Mouse (Mus musculus) limb, embryonic 14.5 days (tissue): ENCODE measurements around the gene Cntfr. TPM values are rescaled to one million over a fixed set of nuclear protein-coding genes. Genes with fewer than 3 reads are reported as not detected.
"Not testable (repeated sequence)": the region's sequence is repeated elsewhere in the genome, so short reads cannot be mapped to it uniquely, and the experiment has no call there.

Experiments
- ATAC-seq: fragments of 200-750 bp; cut with Nextera tagmentation; 2 replicates; pipeline ENCODE4 v1.8.0; 2017; ENCODE audit warnings: low read depth, moderate number of reproducible peaks, moderate TSS enrichment; ENCODE audit not compliant: low FRiP score
- DNase-seq: peaks from one replicate; pipeline ENCODE4 v3.0.0-alpha.2; 2015; ENCODE audit warnings: low spot score
- H3K27ac ChIP-seq: fragments of 300-500 bp; sonication (generic); replicated peaks from 2 replicates; pipeline ENCODE4 v1.5.1; 2014; ENCODE audit warnings: low read depth, mild to moderate bottlenecking, low read length, moderate library complexity, mixed read lengths
- H3K27me3 ChIP-seq: fragments of 300-500 bp; sonication (generic); 2 replicates; pipeline ENCODE4 v1.6.1; 2014; ENCODE audit warnings: low read length, mixed read lengths; ENCODE audit not compliant: control insufficient read depth, insufficient read depth
- H3K36me3 ChIP-seq: fragments of 300-500 bp; sonication (generic); 2 replicates; pipeline ENCODE4 v1.6.1; 2014; ENCODE audit warnings: mild to moderate bottlenecking, low read length, moderate library complexity, mixed read lengths; ENCODE audit not compliant: control insufficient read depth, insufficient read depth
- H3K4me1 ChIP-seq: fragments of 300-500 bp; sonication (generic); 2 replicates; pipeline ENCODE4 v1.6.1; 2014; ENCODE audit warnings: antibody characterized with exemption, low read length, mixed read lengths; ENCODE audit not compliant: control insufficient read depth, insufficient read depth
- H3K4me2 ChIP-seq: fragments of 300-500 bp; sonication (generic); replicated peaks from 2 replicates; pipeline ENCODE4 v1.6.1; 2014; ENCODE audit warnings: low read depth, mild to moderate bottlenecking, low read length, moderate library complexity; ENCODE audit not compliant: severe bottlenecking
- H3K4me3 ChIP-seq: fragments of 300-500 bp; sonication (generic); replicated peaks from 2 replicates; pipeline ENCODE4 v1.5.1; 2014; ENCODE audit warnings: low read length
- H3K9ac ChIP-seq: fragments of 300-500 bp; sonication (generic); 2 replicates; pipeline ENCODE4 v1.6.1; 2014; ENCODE audit warnings: mild to moderate bottlenecking, low read depth, low read length, moderate library complexity; ENCODE audit not compliant: severe bottlenecking
- H3K9me3 ChIP-seq: fragments of 300-500 bp; sonication (generic); 2 replicates; pipeline ENCODE4 v1.6.1; 2016; ENCODE audit warnings: low read length; ENCODE audit not compliant: control insufficient read depth
- POLR2A ChIP-seq: fragments of 200-500 bp; IDR thresholded peaks from 2 replicates; pipeline ENCODE4 v1.8.0; 2012; ENCODE audit warnings: inconsistent platforms, mild to moderate bottlenecking, moderate library complexity, borderline replicate concordance; ENCODE audit not compliant: insufficient read depth, insufficient read length; ENCODE audit errors: extremely low read depth
- WGBS: fragments of 180-500 bp; shearing (Covaris S2); extraction: QIAGEN DNeasy Blood & Tissue Kit; methylation state at CpG from one replicate; pipeline ENCODE4 v1.1.7; 2014; 5-methylcytosine and 5-hydroxymethylcytosine counted together
- polyA plus RNA-seq, 2 experiments: library from polyadenylated mRNA; depleted of rRNA in 1 of 2; stranded (reverse) in 1 of 2; unstranded in 1 of 2; fragments of >200 nt; fragmentation: Nextera tagmentation in 1 of 2; extraction: Ambion mirVana in 1 of 2; gene quantifications; 2 replicates each; pipeline versions ENCODE4 v1.2.1 to v1.2.3; 2012 to 2014

Cntfr gene
- polyA plus RNA-seq (2012; rRNA removed) (34.2 and 43.6 TPM in 2 replicates), polyA plus RNA-seq (2014; fragmentation: Nextera tagmentation; extraction: Ambion mirVana) (5.3 and 5.4 TPM in 2 replicates)

- H3K4me1 ChIP-seq, H3K9me3 ChIP-seq, H3K4me3 ChIP-seq, H3K9ac ChIP-seq, H3K4me2 ChIP-seq, H3K36me3 ChIP-seq, DNase-seq, H3K27me3 ChIP-seq, H3K27ac ChIP-seq, ATAC-seq: not testable (repeated sequence)
- 10% methylated on average over 25 of the region's 40 CpGs for WGBS
Measured at GRCm38 (mm10) chr4:41696930-41697841, at the start of gene Cntfr. Gene Cntfr, minus strand, starts transcription at chr4:41697089.

GRCm38 (mm10) chr4:41745021-41745420, 48.1 kb upstream of the Cntfr start:
- no peak overlapping the region for H3K4me2 ChIP-seq
- H3K4me1 ChIP-seq = 0 out of 2 replicates have a peak, but pooled peaks cover 4% of the 10 kb centered on the region
- no peak overlapping the region for H3K27ac ChIP-seq
- no peak overlapping the region for H3K4me3 ChIP-seq
- no peak overlapping the region for H3K9ac ChIP-seq
- no peak for ATAC-seq
- DNase-seq = no peak
- no peaks in the 10 kb centered on the region for H3K27me3 ChIP-seq
- peaks cover 11% of the 10 kb centered on the region; the same call in 1 of the 2 replicates for H3K9me3 ChIP-seq
- H3K36me3 ChIP-seq = no peaks in the 10 kb centered on the region
- no peak for TF ChIP-seq POLR2A
- 93% methylated on average over 1 of the region's 1 CpGs for WGBS

GRCm38 (mm10) chr4:41744131-41744530, 47.2 kb upstream of the Cntfr start:
- Histone ChIP-seq H3K9ac (no peak overlapping the region), H3K36me3 (peaks cover 4% of the 10 kb centered on the region), H3K4me1 (peaks cover 11% of the 10 kb centered on the region), H3K4me3 (no peak overlapping the region), H3K4me2 (no peak overlapping the region), H3K27ac (no peak overlapping the region), H3K27me3 (no peaks in the 10 kb centered on the region), H3K9me3 (peaks cover 11% of the 10 kb centered on the region; the same call in 1 of the 2 replicates)
- WGBS = 69% methylated on average over 2 of the region's 2 CpGs
- DNase-seq (no peak), ATAC-seq (no peak)
- TF ChIP-seq POLR2A = no peak

GRCm38 (mm10) chr4:41741158-41741560, 44.3 kb upstream of the Cntfr start:
- DNase-seq (peak; percentile 97), ATAC-seq (peak; percentile 96)
- Histone ChIP-seq H3K9me3 (peaks cover 3% of the 10 kb centered on the region; the same call in 1 of the 2 replicates), H3K27me3 (no peaks in the 10 kb centered on the region), H3K4me1 (peaks cover 11% of the 10 kb centered on the region), H3K36me3 (peaks cover 8% of the 10 kb centered on the region), H3K9ac (peak overlapping the region; percentile 63), H3K4me2 (peak overlapping the region; percentile 58), H3K27ac (peak overlapping the region; percentile 76), H3K4me3 (peak overlapping the region; percentile 53)
- WGBS = 1% methylated on average over 27 of the region's 27 CpGs
- no peak for TF ChIP-seq POLR2A

- H3K9me3 ChIP-seq = no peaks in the 10 kb centered on the region
- peak; percentile 84 for ATAC-seq
Measured at GRCm38 (mm10) chr4:41740380-41741157, 43.7 kb upstream of the Cntfr start.

More at GRCm38 (mm10) chr4:41740380-41741157, 43.7 kb upstream of the Cntfr start:
- peaks cover 8% of the 10 kb centered on the region for H3K36me3 ChIP-seq
- peak; percentile 23 for DNase-seq
- H3K27ac ChIP-seq = peak overlapping the region; percentile 76
- H3K4me2 ChIP-seq = peak overlapping the region; percentile 58
- TF ChIP-seq POLR2A = no peak
- H3K9ac ChIP-seq = peak overlapping the region; percentile 63
- no peaks in the 10 kb centered on the region for H3K27me3 ChIP-seq
- H3K4me3 ChIP-seq = peak overlapping the region; percentile 53
- 2% methylated on average over 46 of the region's 48 CpGs for WGBS
- peaks cover 11% of the 10 kb centered on the region for H3K4me1 ChIP-seq
